Mouse (Mus musculus) ES-Bruce4 (cell line): ENCODE results near the gene Wdr27.
"Not testable (repeated sequence)": the region's sequence is repeated elsewhere in the genome, so short reads cannot be mapped to it uniquely, and the experiment has no call there.

Source experiments
- CTCF ChIP-seq: IDR thresholded peaks from one replicate; pipeline ENCODE4 v1.8.1; 2011; ENCODE audit warnings: low read depth, low read length
- EP300 ChIP-seq: IDR thresholded peaks from 2 replicates; pipeline ENCODE4 v1.6.1; 2011; ENCODE audit warnings: low read depth, low read length; ENCODE audit not compliant: insufficient read depth
- POLR2A ChIP-seq: IDR thresholded peaks from one replicate; pipeline ENCODE4 v1.8.1; 2011; ENCODE audit warnings: low read length; ENCODE audit not compliant: insufficient read depth

DNA sequence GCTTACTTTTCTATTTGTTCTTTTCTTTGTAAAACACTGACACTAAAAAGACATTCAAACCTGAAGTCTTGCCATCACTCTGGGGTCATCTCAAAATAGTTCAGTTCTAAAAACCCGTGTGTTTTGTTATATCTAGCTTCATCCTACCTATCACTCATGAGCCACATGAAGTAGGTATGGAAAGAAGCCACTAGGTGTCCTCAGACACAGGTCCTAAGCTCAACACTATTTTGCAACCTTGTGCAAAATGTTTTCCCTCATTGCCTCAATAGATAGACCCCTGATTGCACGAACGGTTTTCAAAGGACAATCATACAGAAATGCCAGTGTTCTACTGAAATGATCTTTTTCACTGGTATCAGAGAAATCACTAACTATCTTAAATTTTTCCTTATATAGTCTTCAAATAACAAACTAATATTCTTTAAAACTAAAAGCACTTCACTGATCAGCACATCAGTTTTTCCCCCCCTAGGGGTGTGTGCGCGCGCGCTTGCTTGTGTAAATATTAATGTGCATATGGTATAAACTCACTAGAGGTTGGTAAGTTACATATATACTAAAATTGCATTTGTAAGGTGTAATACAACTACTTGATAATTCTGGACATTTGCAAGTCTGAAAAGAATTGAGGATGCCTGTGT is 34.9 kb upstream of the Wdr27 start:
- TF ChIP-seq CTCF, EP300, POLR2A: not testable (repeated sequence)
